Mouse (Mus musculus) macrophage (primary cell): ENCODE measurements around the gene Txndc16. TPM values are rescaled to one million over a fixed set of nuclear protein-coding genes. Genes with fewer than 3 reads are reported as not detected.
A peak's percentile ranks its signal among the peaks of the same experiment; 100 is the strongest.

Experiments
- H3K27ac ChIP-seq: fragments of 350-480 bp; formaldehyde crosslinking; 2 replicates; pipeline ENCODE4 v1.9.0; 2021
- H3K36me3 ChIP-seq: fragments of 350-480 bp; formaldehyde crosslinking; 2 replicates; pipeline ENCODE4 v1.9.0; 2021; ENCODE audit errors: inconsistent target
- H3K4me3 ChIP-seq: fragments of 350-480 bp; formaldehyde crosslinking; 2 replicates; pipeline ENCODE4 v1.9.0; 2021; ENCODE audit errors: inconsistent target
- H3K79me2 ChIP-seq: fragments of 350-480 bp; formaldehyde crosslinking; 2 replicates; pipeline ENCODE4 v1.9.0; 2021; ENCODE audit errors: inconsistent target
- WGBS: methylation state at CpG from one replicate; pipeline ENCODE4 v1.1.7; 2026; ENCODE audit warnings: inconsistent platforms; ENCODE audit not compliant: missing documents; 5-methylcytosine and 5-hydroxymethylcytosine counted together
- polyA plus RNA-seq: library from polyadenylated mRNA; stranded (reverse); fragments of 250-400 nt; gene quantifications from 3 replicates; pipeline ENCODE4 v1.2.4, GENCODE M21; 2018; ENCODE audit warnings: inconsistent platforms
- total RNA-seq, 78 experiments: library from RNA; depleted of rRNA; stranded (reverse); fragments of 250-400 nt; gene quantifications; 1 replicate in 9 of 78; 2 replicates in 24 of 78; 3 replicates in 43 of 78; 4 replicates in 2 of 78; pipeline ENCODE4 v1.2.4; 2018; ENCODE audit warnings: inconsistent platforms in 56 of 78

Gene Txndc16
- total RNA-seq (2018; cell fraction: chromatin; rRNA removed): 100 to 1,000 TPM in 1 of 26 experiments, 10 to 100 TPM in 24, 1 to 10 TPM in 1; 3.4 to 109 (median 43.7) TPM
- total RNA-seq (2018; cell fraction: cytosol; rRNA removed): 10 to 100 TPM; 13.3 to 45.8 (median 26.5) TPM
- total RNA-seq (2018; cell fraction: nucleus; rRNA removed): 100 to 1,000 TPM in 1 of 26 experiments, 10 to 100 TPM in 25; 14.7 to 108 (median 35.0) TPM
- 17.1 to 40.4 TPM (median 36.7 TPM) in 3 replicates for polyA plus RNA-seq

GRCm38 (mm10) chr14:45220090-45220956, at the start of gene Txndc16:
Txndc16 (minus strand) TSS chr14:45220328.
- WGBS: 1% methylated on average over 58 of the region's 59 CpGs
- peak within 1 kb of the TSS; percentile 79 for H3K4me3 ChIP-seq
- no peaks in the 10 kb centered on the region for H3K36me3 ChIP-seq
- peaks cover 9% of the 10 kb centered on the region; the same call in 1 of the 2 replicates for H3K79me2 ChIP-seq
- H3K27ac ChIP-seq: peak within 1 kb of the TSS; percentile 8

GRCm38 (mm10) chr14:45263831-45264592, 43.9 kb upstream of the Txndc16 start:
- 95% methylated on average over 3 of the region's 3 CpGs for WGBS
- H3K36me3 ChIP-seq: no peaks in the 10 kb centered on the region
- H3K4me3 ChIP-seq: no peak overlapping the region
- no peaks in the 10 kb centered on the region for H3K79me2 ChIP-seq
- no peak overlapping the region for H3K27ac ChIP-seq

- H3K36me3 ChIP-seq: no peaks in the 10 kb centered on the region
- no peak overlapping the region for H3K4me3 ChIP-seq
- H3K79me2 ChIP-seq: no peaks in the 10 kb centered on the region
- no peak overlapping the region for H3K27ac ChIP-seq
- 54% methylated on average over 4 of the region's 4 CpGs for WGBS
These were observed 31.5 kb upstream of the Txndc16 start for GRCm38 (mm10) chr14:45251548-45252076.

- Histone ChIP-seq H3K4me3 (no peak overlapping the region), H3K36me3 (no peaks in the 10 kb centered on the region), H3K27ac (no peak overlapping the region), H3K79me2 (no peaks in the 10 kb centered on the region)
- WGBS: 75% methylated on average over 1 of the region's 1 CpGs
These were observed 21.5 kb upstream of the Txndc16 start for GRCm38 (mm10) chr14:45241613-45242012.

DNA sequence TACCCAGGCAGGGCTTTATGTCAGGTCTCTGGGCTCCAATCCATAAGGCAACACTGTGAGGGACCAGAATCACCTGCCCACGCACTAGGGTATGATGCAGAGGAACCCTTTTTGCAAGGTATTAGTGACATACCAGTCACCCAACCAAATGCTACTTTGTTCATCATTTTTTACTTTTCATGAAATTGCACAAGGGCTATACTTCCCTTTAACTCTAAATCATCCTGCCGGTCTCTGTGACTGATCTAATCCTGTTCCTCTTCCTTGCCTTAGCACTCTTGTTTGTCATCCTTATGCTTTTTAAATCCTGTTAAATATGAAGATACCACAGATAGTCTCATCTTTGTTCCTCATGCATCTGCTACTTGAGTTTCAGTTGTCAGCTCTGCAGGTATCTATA, 18.9 kb upstream of the Txndc16 start:
- H3K36me3 ChIP-seq: no peaks in the 10 kb centered on the region
- no peak overlapping the region for H3K27ac ChIP-seq
- 20% methylated on average over 2 of the region's 2 CpGs for WGBS
- H3K79me2 ChIP-seq: no peaks in the 10 kb centered on the region
- H3K4me3 ChIP-seq: no peak overlapping the region

DNA sequence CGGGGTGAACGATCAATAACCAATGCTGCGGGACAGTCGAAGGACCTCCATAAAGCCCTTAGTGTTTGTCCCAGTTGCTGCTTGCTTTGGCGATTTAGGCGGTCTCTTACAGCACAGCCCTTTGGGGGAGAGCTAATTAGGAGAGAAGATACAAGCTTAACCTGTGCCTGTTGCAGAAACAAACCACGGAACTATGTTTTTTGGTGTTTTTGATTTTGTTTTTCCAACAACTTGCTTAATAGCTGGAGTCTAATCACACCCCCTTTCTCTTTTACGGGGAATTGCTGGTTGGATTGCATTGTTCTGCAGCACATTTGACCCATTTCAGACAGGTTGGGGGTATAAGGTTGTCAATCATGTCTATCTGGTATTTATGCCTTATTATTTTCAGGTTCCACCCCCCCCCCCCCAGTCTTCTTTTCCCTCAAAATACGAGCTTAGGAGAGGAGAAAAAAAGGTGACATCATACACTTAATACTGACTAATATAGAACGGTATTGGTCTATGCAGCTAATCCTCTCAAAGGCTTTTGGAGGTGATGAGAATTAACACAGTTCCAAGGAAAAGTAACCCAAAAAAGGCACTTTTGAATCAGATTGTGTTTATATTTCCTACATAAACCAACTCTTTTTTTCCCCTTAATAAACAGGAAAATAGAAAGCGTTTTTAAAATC, 966 bp upstream of the Txndc16 start:
- H3K4me3 ChIP-seq: peak overlapping the region; percentile 42
- 24% methylated on average over 10 of the region's 11 CpGs for WGBS
- peaks cover 9% of the 10 kb centered on the region; the same call in 1 of the 2 replicates for H3K79me2 ChIP-seq
- H3K27ac ChIP-seq: no peak overlapping the region
- H3K36me3 ChIP-seq: no peaks in the 10 kb centered on the region

- under 1% methylated on average over 79 of the region's 86 CpGs for WGBS
- Histone ChIP-seq H3K36me3 (no peaks in the 10 kb centered on the region), H3K27ac (peak within 1 kb of the TSS; percentile 8)
These were observed 643 bp downstream of the Txndc16 start, which contains the start of gene Gpr137c for GRCm38 (mm10) chr14:45219281-45220089. Gpr137c (plus strand) TSS chr14:45219717.

GRCm38 (mm10) chr14:45217693-45218092, 2.4 kb downstream of the Txndc16 start:
- H3K79me2 ChIP-seq: peaks cover 9% of the 10 kb centered on the region; the same call in 1 of the 2 replicates
- no peak overlapping the region for H3K27ac ChIP-seq
- H3K4me3 ChIP-seq: no peak overlapping the region
- WGBS: 93% methylated on average over 4 of the region's 4 CpGs
- no peaks in the 10 kb centered on the region for H3K36me3 ChIP-seq

More at GRCm38 (mm10) chr14:45219281-45220089, 643 bp downstream of the Txndc16 start, which contains the start of gene Gpr137c:
- Histone ChIP-seq H3K79me2 (peaks cover 9% of the 10 kb centered on the region; the same call in 1 of the 2 replicates), H3K4me3 (peak within 1 kb of the TSS; percentile 79)

GRCm38 (mm10) chr14:45216711-45217340, 3.3 kb downstream of the Txndc16 start:
- WGBS: 92% methylated on average over 9 of the region's 9 CpGs
- Histone ChIP-seq H3K36me3 (no peaks in the 10 kb centered on the region), H3K4me3 (no peak overlapping the region), H3K79me2 (peaks cover 9% of the 10 kb centered on the region; the same call in 1 of the 2 replicates), H3K27ac (no peak overlapping the region)

DNA sequence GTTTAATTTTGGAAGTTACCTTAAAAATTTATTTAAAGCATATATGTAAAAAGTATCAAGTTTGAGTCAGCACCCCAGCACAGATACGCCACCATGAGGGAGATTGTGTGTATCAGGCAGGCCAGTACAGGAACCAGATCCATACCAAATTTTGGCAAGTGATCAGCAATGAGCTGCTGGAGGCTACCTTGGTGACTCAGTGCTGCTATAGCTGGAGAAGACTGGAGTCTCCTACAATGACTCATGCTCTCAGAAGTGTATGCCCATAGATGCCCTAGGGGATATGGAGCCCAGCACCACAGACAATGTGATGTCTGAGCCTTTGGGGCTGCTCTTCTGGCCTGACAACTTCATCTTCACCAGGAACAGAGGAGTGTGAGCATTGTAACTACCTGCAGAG, 8.7 kb downstream of the Txndc16 start:
- peaks cover 6% of the 10 kb centered on the region; the same call in 1 of the 2 replicates for H3K36me3 ChIP-seq
- no peak overlapping the region for H3K27ac ChIP-seq
- peaks cover 4% of the 10 kb centered on the region; the same call in 1 of the 2 replicates for H3K79me2 ChIP-seq
- 100% methylated on average over 1 of the region's 1 CpGs for WGBS
- H3K4me3 ChIP-seq: no peak overlapping the region

- Histone ChIP-seq H3K4me3 (no peak overlapping the region), H3K27ac (no peak overlapping the region), H3K36me3 (peaks cover 8% of the 10 kb centered on the region; the same call in 1 of the 2 replicates), H3K79me2 (no peaks in the 10 kb centered on the region; the same call in 1 of the 2 replicates)
- WGBS: 100% methylated on average over 4 of the region's 4 CpGs
These were observed 9.4 kb downstream of the Txndc16 start for GRCm38 (mm10) chr14:45210683-45211082.

DNA sequence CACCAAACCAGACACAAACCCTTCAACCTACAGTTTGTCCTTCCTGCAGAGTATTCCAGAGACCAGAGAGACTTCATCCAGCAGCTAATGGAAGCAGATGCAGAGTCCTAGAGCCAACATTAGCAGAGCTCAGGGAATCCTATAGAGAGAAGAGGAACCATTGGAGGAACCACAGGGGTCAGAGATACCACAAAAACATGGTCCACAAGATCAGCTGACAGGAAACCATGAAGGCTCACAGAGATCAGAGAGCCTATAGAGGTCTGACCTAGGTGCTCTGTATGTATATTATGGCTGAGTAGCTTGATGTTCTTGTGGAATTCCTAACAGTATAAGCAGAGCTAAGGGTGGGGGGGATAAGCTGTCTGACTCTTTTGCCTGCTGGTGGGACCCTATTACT, 19.5 kb downstream of the Txndc16 start:
- Histone ChIP-seq H3K4me3 (no peak overlapping the region), H3K79me2 (no peaks in the 10 kb centered on the region), H3K36me3 (peaks cover 16% of the 10 kb centered on the region; the same call in 1 of the 2 replicates), H3K27ac (no peak overlapping the region)

DNA sequence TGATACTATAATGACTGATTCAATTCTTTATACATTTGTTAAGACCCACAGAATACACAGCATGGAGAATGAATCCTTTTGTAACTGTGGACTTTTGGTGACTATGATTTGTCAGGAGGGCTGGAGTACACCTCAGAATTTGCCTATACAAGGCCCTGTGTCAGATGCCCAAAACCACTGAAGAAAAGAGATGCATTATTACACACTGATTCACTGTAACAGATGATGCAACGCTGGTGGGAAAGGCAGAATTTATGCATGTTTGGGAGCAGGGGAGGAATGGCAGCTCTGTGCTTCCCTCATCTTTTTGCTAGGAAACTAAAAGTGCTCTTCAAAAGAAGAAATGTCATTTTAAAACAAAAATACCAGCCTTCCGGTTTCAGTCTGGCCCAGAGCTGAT, 29.1 kb downstream of the Txndc16 start:
- Histone ChIP-seq H3K27ac (no peak overlapping the region), H3K36me3 (no peaks in the 10 kb centered on the region), H3K4me3 (no peak overlapping the region), H3K79me2 (no peaks in the 10 kb centered on the region)
- 89% methylated on average over 2 of the region's 2 CpGs for WGBS
